Mouse (Mus musculus) adipose tissue, adult 10 weeks (tissue): ENCODE measurements around the gene Mtr. TPM values are rescaled to one million over a fixed set of nuclear protein-coding genes. Genes with fewer than 3 reads are reported as not detected.

ENCODE experiments used
- polyA plus RNA-seq: library from polyadenylated mRNA; stranded (reverse); fragments of 350-450 nt; fragmentation: Illumina TruSeq; extraction: RNeasy Lipid Tissue Mini Kit (QIAGEN cat#74804); gene quantifications from one replicate; pipeline ENCODE4 v1.2.3, GENCODE M21; 2014; ENCODE audit warnings: low read depth, low replicate concordance

Mtr gene
- 15.0 TPM for polyA plus RNA-seq

DNA sequence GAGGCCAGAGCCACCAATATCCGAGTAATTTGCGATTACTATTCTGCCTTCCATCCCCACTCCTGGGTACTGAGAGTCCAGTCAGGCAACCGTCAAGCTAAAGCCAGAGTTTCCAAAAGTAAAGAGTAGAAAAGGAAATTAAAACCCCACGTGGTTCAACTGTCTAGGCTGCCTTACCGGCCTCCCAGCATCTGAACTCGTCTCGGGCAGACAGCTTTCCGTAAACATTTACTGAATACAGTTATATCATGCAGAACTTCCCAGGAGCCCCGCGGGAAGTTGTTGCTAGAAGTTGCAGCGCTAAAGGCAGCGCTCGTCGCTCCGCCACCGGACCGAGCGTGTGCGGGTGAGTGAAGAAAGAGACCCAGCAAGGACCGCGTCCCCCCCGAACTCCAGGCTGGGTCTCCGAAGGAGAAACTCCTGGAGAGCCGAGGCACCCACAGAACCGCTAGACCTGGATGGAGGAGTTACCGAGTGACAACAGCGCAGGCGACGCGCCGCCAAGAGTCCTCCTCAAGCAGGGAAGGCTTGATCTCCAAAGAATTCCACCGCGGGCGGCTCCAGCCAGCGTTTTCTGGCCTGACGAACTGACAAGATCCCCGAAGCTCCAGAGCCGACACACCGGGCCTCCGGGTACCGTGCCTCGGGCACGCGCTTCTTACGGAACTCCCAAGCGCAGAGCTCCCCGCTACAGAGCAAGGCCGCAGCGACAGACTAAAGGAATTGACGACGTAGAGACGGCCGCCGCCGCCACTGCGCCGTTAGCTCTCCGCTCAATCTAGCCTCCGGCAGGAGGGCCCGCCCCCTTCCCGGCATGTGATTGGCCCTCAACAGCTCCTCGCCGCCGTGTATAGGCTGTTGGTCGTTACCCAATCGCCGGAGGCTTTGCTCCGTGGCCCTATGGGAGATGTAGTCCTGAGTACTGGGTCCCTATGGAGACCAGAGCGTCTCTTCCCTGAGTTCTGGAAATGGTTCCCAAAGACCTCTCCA lies at the start of gene Mtr:
Gene Mtr, minus strand, starts transcription at position 723 of the 990 bp plus-strand sequence.

Other genes starting within 250 kb of the Mtr start
- 0.27 TPM for gene Ryr2, start 151.2 kb downstream of the Mtr start, polyA plus RNA-seq
- not detected for gene Actn2, start 82.6 kb upstream of the Mtr start, polyA plus RNA-seq
- gene Heatr1, start 136.9 kb upstream of the Mtr start, polyA plus RNA-seq, result 10.1 TPM
- 59.7 TPM for gene Lgals8, start 206.8 kb upstream of the Mtr start, polyA plus RNA-seq